Mouse (Mus musculus): ENCODE data around the gene Epop. TPM values are rescaled to one million over a fixed set of nuclear protein-coding genes. Genes with fewer than 3 reads are reported as not detected.
A peak's percentile ranks its signal among the peaks of the same experiment; 100 is the strongest.
"Not testable (repeated sequence)": the region's sequence is repeated elsewhere in the genome, so short reads cannot be mapped to it uniquely, and the experiment has no call there.

Gene Epop
- polyA plus RNA-seq, 1 experiment from 2014 or later, result 0.40 TPM

- Histone ChIP-seq H3K9me3 (replicated peaks) (no peaks in the 10 kb centered on the region), H3K27ac (replicated peaks) (no peak overlapping the region), H3K4me3 (replicated peaks) (no peak overlapping the region), H3K27me3 (no peaks in the 10 kb centered on the region), H3K36me3 (replicated peaks) (no peaks in the 10 kb centered on the region), H3K4me2 (no peak overlapping the region), H3K9ac (no peak overlapping the region), H3K4me1 (replicated peaks) (no peaks in the 10 kb centered on the region)
- no peak for ATAC-seq (ENCODE audit: insufficient read depth)
- WGBS (ENCODE audit: insufficient replicate concordance), result 3% methylated on average over 6 of the region's 6 CpGs
Observed at GRCm38 (mm10) chr11:97644834-97645233, 15.3 kb upstream of the Epop start.

GRCm38 (mm10) chr11:97643380-97644055, 14.0 kb upstream of the Epop start:
- no peak overlapping the region for H3K9ac ChIP-seq
- 59% methylated on average over 8 of the region's 8 CpGs for WGBS (ENCODE audit: insufficient replicate concordance)
- no peak overlapping the region for H3K27ac ChIP-seq (replicated peaks)
- no peak overlapping the region for H3K4me3 ChIP-seq (replicated peaks)
- no peaks in the 10 kb centered on the region for H3K36me3 ChIP-seq (replicated peaks)
- H3K4me2 ChIP-seq, result no peak overlapping the region
- no peak for ATAC-seq (ENCODE audit: insufficient read depth)
- H3K9me3 ChIP-seq (replicated peaks), result no peaks in the 10 kb centered on the region
- no peaks in the 10 kb centered on the region for H3K4me1 ChIP-seq (replicated peaks)
- H3K27me3 ChIP-seq, result no peaks in the 10 kb centered on the region

DNA sequence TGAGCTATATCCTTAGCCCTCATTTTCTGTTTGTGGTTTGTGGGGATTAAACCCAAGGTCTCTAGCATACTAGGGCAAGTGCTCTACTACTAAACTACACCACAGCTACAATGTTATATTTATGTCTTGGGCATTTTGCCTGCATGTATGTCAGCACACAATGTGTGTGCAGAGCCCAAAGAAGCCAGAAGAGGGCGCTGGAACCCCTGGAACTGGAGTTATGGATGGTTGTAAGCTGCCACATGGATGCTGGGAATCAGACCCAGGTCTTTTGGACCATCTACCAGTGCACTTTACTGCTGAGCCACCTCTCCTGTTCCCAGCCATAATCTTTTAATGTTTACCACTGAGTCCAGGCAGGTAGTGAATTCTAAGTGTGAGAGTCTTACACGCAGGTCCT, 13.2 kb upstream of the Epop start:
- Histone ChIP-seq H3K36me3 (replicated peaks) (no peaks in the 10 kb centered on the region), H3K9me3 (replicated peaks) (no peaks in the 10 kb centered on the region), H3K27ac (replicated peaks) (no peak overlapping the region), H3K9ac (no peak overlapping the region), H3K4me3 (replicated peaks) (no peak overlapping the region), H3K4me1 (replicated peaks) (no peaks in the 10 kb centered on the region), H3K4me2 (no peak overlapping the region), H3K27me3 (no peaks in the 10 kb centered on the region)
- no peak for ATAC-seq (ENCODE audit: insufficient read depth)
- WGBS (ENCODE audit: insufficient replicate concordance), result 35% methylated on average over 2 of the region's 2 CpGs

- Histone ChIP-seq H3K4me1 (replicated peaks) (no peaks in the 10 kb centered on the region), H3K9me3 (replicated peaks) (no peaks in the 10 kb centered on the region), H3K36me3 (replicated peaks) (no peaks in the 10 kb centered on the region), H3K27ac (replicated peaks) (no peak overlapping the region), H3K27me3 (no peaks in the 10 kb centered on the region), H3K4me3 (replicated peaks) (no peak overlapping the region), H3K4me2 (no peak overlapping the region), H3K9ac (no peak overlapping the region)
- no peak for ATAC-seq (ENCODE audit: insufficient read depth)
- 18% methylated on average over 8 of the region's 8 CpGs for whole genome bisulfite sequencing (ENCODE audit: insufficient replicate concordance)
Observed at GRCm38 (mm10) chr11:97641668-97642067, 12.2 kb upstream of the Epop start.

DNA sequence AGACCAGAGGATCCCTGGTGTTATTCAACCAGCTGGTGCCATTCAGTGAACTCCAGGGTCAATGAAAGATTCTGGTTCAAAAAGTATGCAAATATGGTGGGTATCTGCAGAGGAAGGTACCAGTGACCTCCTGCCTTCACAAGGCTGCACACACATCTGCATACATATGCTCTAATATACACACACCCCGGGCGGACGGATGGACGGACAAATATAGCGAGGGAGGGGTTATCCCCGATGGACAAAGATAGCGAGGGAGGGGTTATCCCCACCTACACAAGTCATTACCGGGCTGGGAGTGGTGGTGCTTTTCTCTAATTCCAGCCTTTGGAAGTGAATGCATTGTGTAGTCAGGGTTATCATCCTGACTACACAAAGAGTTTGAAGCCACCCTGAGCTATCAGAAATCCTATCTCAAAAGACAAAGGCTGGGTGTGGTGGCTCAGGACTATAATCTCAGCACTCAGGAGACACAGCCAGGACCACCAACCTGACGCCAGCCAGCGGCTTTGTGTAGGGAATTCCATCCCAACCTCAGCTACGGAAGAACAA, 6.0 kb upstream of the Epop start:
- Histone ChIP-seq H3K9ac (no peak overlapping the region), H3K4me3 (replicated peaks) (no peak overlapping the region), H3K36me3 (replicated peaks) (no peaks in the 10 kb centered on the region), H3K4me2 (no peak overlapping the region), H3K4me1 (replicated peaks) (no peaks in the 10 kb centered on the region), H3K27ac (replicated peaks) (no peak overlapping the region), H3K27me3 (peaks cover 20% of the 10 kb centered on the region), H3K9me3 (replicated peaks) (no peaks in the 10 kb centered on the region)
- 57% methylated on average over 11 of the region's 11 CpGs for WGBS (ENCODE audit: insufficient replicate concordance)
- ATAC-seq (ENCODE audit: insufficient read depth), result no peak

- not testable (repeated sequence) for H3K36me3 ChIP-seq (replicated peaks)
- WGBS (ENCODE audit: insufficient replicate concordance), result 58% methylated on average over 4 of the region's 4 CpGs
- peaks cover 51% of the 10 kb centered on the region for H3K27me3 ChIP-seq
Observed at GRCm38 (mm10) chr11:97632440-97632839, 2.9 kb upstream of the Epop start.

GRCm38 (mm10) chr11:97631938-97632337, 2.4 kb upstream of the Epop start:
- peaks cover 56% of the 10 kb centered on the region for H3K27me3 ChIP-seq
- no peak for ATAC-seq (ENCODE audit: insufficient read depth)
- peaks cover 21% of the 10 kb centered on the region for H3K4me1 ChIP-seq (replicated peaks)

More at GRCm38 (mm10) chr11:97632440-97632839, 2.9 kb upstream of the Epop start:
- not testable (repeated sequence) for H3K9ac ChIP-seq; H3K4me3 ChIP-seq (replicated peaks); H3K9me3 ChIP-seq (replicated peaks); H3K4me2 ChIP-seq; ATAC-seq (ENCODE audit: insufficient read depth); H3K27ac ChIP-seq (replicated peaks)
- H3K4me1 ChIP-seq (replicated peaks), result peaks cover 20% of the 10 kb centered on the region

DNA sequence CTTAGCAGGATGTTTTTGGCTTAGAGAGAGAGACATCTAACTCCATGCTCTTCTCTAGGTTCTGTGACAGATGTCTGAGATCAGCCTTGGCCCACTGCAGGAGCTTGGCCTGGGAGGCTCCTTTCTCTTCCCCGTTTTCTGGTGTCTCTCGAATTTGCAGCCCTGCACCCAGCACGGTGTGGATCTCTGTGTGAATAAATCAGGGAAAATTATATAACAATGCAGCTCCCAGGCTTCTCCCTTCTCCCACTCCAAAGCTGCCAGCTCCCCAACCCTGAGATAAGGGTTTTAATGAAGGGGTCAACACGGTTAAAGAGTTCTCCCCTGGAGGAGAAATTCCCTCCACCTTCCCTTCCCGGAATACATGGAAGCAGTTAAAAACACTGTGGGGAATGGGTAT, 2.0 kb upstream of the Epop start:
- Histone ChIP-seq H3K9ac (no peak overlapping the region), H3K27me3 (peaks cover 61% of the 10 kb centered on the region), H3K4me1 (replicated peaks) (peaks cover 21% of the 10 kb centered on the region), H3K36me3 (replicated peaks) (no peaks in the 10 kb centered on the region), H3K27ac (replicated peaks) (no peak overlapping the region), H3K9me3 (replicated peaks) (no peaks in the 10 kb centered on the region), H3K4me2 (no peak overlapping the region), H3K4me3 (replicated peaks) (no peak overlapping the region)
- ATAC-seq (ENCODE audit: insufficient read depth), result no peak
- 18% methylated on average over 5 of the region's 5 CpGs for WGBS (ENCODE audit: insufficient replicate concordance)

More at GRCm38 (mm10) chr11:97631938-97632337, 2.4 kb upstream of the Epop start:
- H3K9me3 ChIP-seq (replicated peaks), result no peaks in the 10 kb centered on the region
- no peaks in the 10 kb centered on the region for H3K36me3 ChIP-seq (replicated peaks)
- H3K4me2 ChIP-seq, result no peak overlapping the region
- no peak overlapping the region for H3K27ac ChIP-seq (replicated peaks)
- WGBS (ENCODE audit: insufficient replicate concordance), result 2% methylated on average over 12 of the region's 12 CpGs
- H3K9ac ChIP-seq, result no peak overlapping the region
- H3K4me3 ChIP-seq (replicated peaks), result no peak overlapping the region

DNA sequence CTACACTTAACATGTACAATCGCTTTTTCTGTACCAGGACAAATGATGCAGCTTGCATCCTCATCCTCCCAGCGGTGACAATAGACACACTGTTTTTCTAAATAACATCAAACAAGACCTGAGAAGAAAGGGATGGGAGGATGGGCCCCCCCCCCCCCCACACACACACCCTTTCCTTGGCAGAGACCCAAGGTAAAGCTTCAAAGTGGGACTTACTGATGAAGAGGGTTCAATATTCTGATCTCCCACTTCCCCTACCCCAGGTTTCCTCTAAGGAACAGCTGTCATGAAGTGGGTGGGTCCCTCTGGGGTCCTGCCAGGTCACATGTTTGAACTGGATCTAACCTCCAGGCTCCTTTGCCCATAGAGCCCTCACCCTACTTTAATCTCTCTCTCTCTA, 1.5 kb upstream of the Epop start:
- Histone ChIP-seq H3K9ac (no peak overlapping the region), H3K4me2 (no peak overlapping the region), H3K9me3 (replicated peaks) (no peaks in the 10 kb centered on the region), H3K27ac (replicated peaks) (no peak overlapping the region), H3K27me3 (peaks cover 65% of the 10 kb centered on the region), H3K36me3 (replicated peaks) (no peaks in the 10 kb centered on the region), H3K4me1 (replicated peaks) (peaks cover 21% of the 10 kb centered on the region), H3K4me3 (replicated peaks) (no peak overlapping the region)
- ATAC-seq (ENCODE audit: insufficient read depth), result no peak
- 36% methylated on average over 2 of the region's 2 CpGs for WGBS (ENCODE audit: insufficient replicate concordance)

GRCm38 (mm10) chr11:97628568-97629518, 659 bp downstream of the Epop start:
- no peak for ATAC-seq (ENCODE audit: insufficient read depth)
- under 1% methylated on average over 105 of the region's 106 CpGs for WGBS (ENCODE audit: insufficient replicate concordance)
- peak overlapping the region; percentile 18; the same call in 1 of the 2 replicates for H3K9ac ChIP-seq

DNA sequence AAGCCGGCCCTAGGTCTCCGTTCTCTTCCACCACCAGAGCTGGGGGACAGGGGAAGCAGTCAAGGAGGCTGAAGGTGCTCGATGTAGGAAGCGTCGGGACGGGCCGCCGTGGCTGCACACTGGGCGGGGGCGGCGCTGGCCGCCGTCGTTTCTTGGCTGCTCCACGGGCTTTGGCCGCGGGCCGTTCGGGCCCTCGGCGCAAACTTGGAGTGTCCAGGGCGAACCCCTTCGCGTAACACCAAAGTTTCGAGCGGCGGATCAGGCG, 1.3 kb downstream of the Epop start:
- Histone ChIP-seq H3K4me1 (replicated peaks) (peaks cover 21% of the 10 kb centered on the region), H3K36me3 (replicated peaks) (no peaks in the 10 kb centered on the region), H3K4me2 (peak overlapping the region; percentile 76), H3K9ac (no peak overlapping the region), H3K27ac (replicated peaks) (no peak overlapping the region), H3K27me3 (peaks cover 91% of the 10 kb centered on the region), H3K9me3 (replicated peaks) (no peaks in the 10 kb centered on the region), H3K4me3 (replicated peaks) (peak overlapping the region; percentile 58)
- 4% methylated on average over 28 of the region's 28 CpGs for WGBS (ENCODE audit: insufficient replicate concordance)
- ATAC-seq (ENCODE audit: insufficient read depth), result no peak

More at GRCm38 (mm10) chr11:97628568-97629518, 659 bp downstream of the Epop start:
- Histone ChIP-seq H3K4me3 (replicated peaks) (peak overlapping the region; percentile 58), H3K36me3 (replicated peaks) (no peaks in the 10 kb centered on the region), H3K4me1 (replicated peaks) (peaks cover 21% of the 10 kb centered on the region), H3K27ac (replicated peaks) (no peak overlapping the region), H3K27me3 (peaks cover 87% of the 10 kb centered on the region), H3K4me2 (peak overlapping the region; percentile 76), H3K9me3 (replicated peaks) (no peaks in the 10 kb centered on the region)
